Mouse (Mus musculus) limb, embryonic 11.5 days (tissue): ENCODE data around the gene Zc3h8. TPM values are rescaled to one million over a fixed set of nuclear protein-coding genes. Genes with fewer than 3 reads are reported as not detected.

Experiments used
- ATAC-seq: fragments of 200-750 bp; cut with Nextera tagmentation; 2 replicates; pipeline ENCODE4 v1.8.0; 2017; ENCODE audit warnings: low read depth; ENCODE audit not compliant: insufficient number of reproducible peaks, low FRiP score, low TSS enrichment
- DNase-seq: peaks from one replicate; pipeline ENCODE4 v3.0.0-alpha.2; 2015; ENCODE audit warnings: low spot score
- H3K27ac ChIP-seq: fragments of 300-500 bp; sonication (generic); replicated peaks from 2 replicates; pipeline ENCODE4 v1.5.1; 2014; ENCODE audit warnings: low read depth, mild to moderate bottlenecking, low read length
- H3K27me3 ChIP-seq: fragments of 300-500 bp; sonication (generic); 2 replicates; pipeline ENCODE4 v1.6.1; 2014; ENCODE audit warnings: mild to moderate bottlenecking, low read length, mixed read lengths; ENCODE audit not compliant: control insufficient read depth, insufficient read depth
- H3K36me3 ChIP-seq: fragments of 300-500 bp; sonication (generic); 2 replicates; pipeline ENCODE4 v1.6.1; 2014; ENCODE audit warnings: mild to moderate bottlenecking, low read length, moderate library complexity, mixed read lengths; ENCODE audit not compliant: control insufficient read depth, insufficient read depth
- H3K4me1 ChIP-seq: fragments of 300-500 bp; sonication (generic); 2 replicates; pipeline ENCODE4 v1.6.1; 2014; ENCODE audit warnings: low read length, mixed read lengths; ENCODE audit not compliant: control insufficient read depth, insufficient read depth
- H3K4me2 ChIP-seq: fragments of 300-500 bp; sonication (generic); 2 replicates; pipeline ENCODE4 v1.6.1; 2014; ENCODE audit warnings: low read depth, mild to moderate bottlenecking, moderate library complexity; ENCODE audit not compliant: severe bottlenecking
- H3K4me3 ChIP-seq: fragments of 300-500 bp; sonication (generic); 2 replicates; pipeline ENCODE4 v1.5.1; 2014; ENCODE audit warnings: low read depth, low read length
- H3K9ac ChIP-seq: fragments of 300-500 bp; sonication (generic); 2 replicates; pipeline ENCODE4 v1.6.1; 2014; ENCODE audit warnings: mild to moderate bottlenecking, low read length
- H3K9me3 ChIP-seq: fragments of 300-500 bp; sonication (generic); 2 replicates; pipeline ENCODE4 v1.6.1; 2016; ENCODE audit warnings: low read length; ENCODE audit not compliant: control insufficient read depth
- WGBS: fragments of 180-500 bp; shearing (Covaris S2); extraction: QIAGEN DNeasy Blood & Tissue Kit; methylation state at CpG from one replicate; pipeline ENCODE4 v1.1.7; 2014; 5-methylcytosine and 5-hydroxymethylcytosine counted together
- polyA plus RNA-seq: library from polyadenylated mRNA; unstranded; fragments of >200 nt; fragmentation: Nextera tagmentation; extraction: Ambion mirVana; gene quantifications from 2 replicates; pipeline ENCODE4 v1.2.1, GENCODE M21; 2014

Zc3h8 gene
- polyA plus RNA-seq, 1 experiment from 2014 or later = 8.5 TPM

GRCm38 (mm10) chr2:128916528-128916927 lies 27.3 kb downstream of the Zc3h8 start:
- no peaks in the 10 kb centered on the region for H3K27me3 ChIP-seq
- no peaks in the 10 kb centered on the region for H3K36me3 ChIP-seq
- DNase-seq (no peak), ATAC-seq (no peak)
- H3K9me3 ChIP-seq = no peaks in the 10 kb centered on the region
- H3K4me2 ChIP-seq = no peak overlapping the region
- H3K9ac ChIP-seq = no peak overlapping the region
- 84% methylated on average over 3 of the region's 3 CpGs for WGBS
- H3K4me1 ChIP-seq = no peaks in the 10 kb centered on the region
- no peak overlapping the region for H3K27ac ChIP-seq
- H3K4me3 ChIP-seq = no peak overlapping the region

- WGBS = 83% methylated on average over 4 of the region's 4 CpGs
- Histone ChIP-seq H3K27me3 (no peaks in the 10 kb centered on the region), H3K4me1 (no peaks in the 10 kb centered on the region), H3K9ac (no peak overlapping the region), H3K4me2 (no peak overlapping the region), H3K36me3 (no peaks in the 10 kb centered on the region), H3K4me3 (no peak overlapping the region), H3K9me3 (no peaks in the 10 kb centered on the region), H3K27ac (no peak overlapping the region)
- DNase-seq (no peak), ATAC-seq (no peak)
Observed at GRCm38 (mm10) chr2:128914978-128915377, 28.9 kb downstream of the Zc3h8 start.

GRCm38 (mm10) chr2:128903661-128904060 lies 40.2 kb downstream of the Zc3h8 start:
- no peak overlapping the region for H3K9ac ChIP-seq
- DNase-seq (no peak), ATAC-seq (no peak)
- H3K9me3 ChIP-seq = no peaks in the 10 kb centered on the region
- H3K4me1 ChIP-seq = no peaks in the 10 kb centered on the region
- no peaks in the 10 kb centered on the region for H3K36me3 ChIP-seq
- no peaks in the 10 kb centered on the region for H3K27me3 ChIP-seq
- H3K4me2 ChIP-seq = no peak overlapping the region
- WGBS = 86% methylated on average over 3 of the region's 3 CpGs
- H3K27ac ChIP-seq = no peak overlapping the region
- no peak overlapping the region for H3K4me3 ChIP-seq

GRCm38 (mm10) chr2:128902843-128903242 lies 41.0 kb downstream of the Zc3h8 start:
- WGBS = 85% methylated on average over 6 of the region's 6 CpGs
- no peak overlapping the region for H3K4me3 ChIP-seq
- no peaks in the 10 kb centered on the region for H3K27me3 ChIP-seq
- ATAC-seq (no peak), DNase-seq (no peak)
- H3K4me1 ChIP-seq = no peaks in the 10 kb centered on the region
- no peak overlapping the region for H3K9ac ChIP-seq
- H3K27ac ChIP-seq = no peak overlapping the region
- H3K4me2 ChIP-seq = no peak overlapping the region
- no peaks in the 10 kb centered on the region for H3K9me3 ChIP-seq
- no peaks in the 10 kb centered on the region for H3K36me3 ChIP-seq

GRCm38 (mm10) chr2:128892180-128892721 lies 51.6 kb downstream of the Zc3h8 start:
- DNase-seq (peak; percentile 44), ATAC-seq (0 out of 2 replicates have a peak, but pooled peaks have one; percentile 31)
- WGBS = 6% methylated on average over 31 of the region's 37 CpGs

GRCm38 (mm10) chr2:128890661-128891335 lies 53.1 kb downstream of the Zc3h8 start:
- Histone ChIP-seq H3K36me3 (no peaks in the 10 kb centered on the region), H3K4me2 (no peak overlapping the region), H3K9me3 (no peaks in the 10 kb centered on the region), H3K4me3 (no peak overlapping the region), H3K9ac (no peak overlapping the region), H3K27me3 (no peaks in the 10 kb centered on the region), H3K27ac (no peak overlapping the region), H3K4me1 (no peaks in the 10 kb centered on the region)
- WGBS = 87% methylated on average over 4 of the region's 4 CpGs
- no peak for ATAC-seq
- DNase-seq = no peak

More at GRCm38 (mm10) chr2:128892180-128892721, 51.6 kb downstream of the Zc3h8 start:
- Histone ChIP-seq H3K4me1 (no peaks in the 10 kb centered on the region), H3K9ac (0 out of 2 replicates have a peak overlapping the region, but pooled peaks have one; percentile 7), H3K4me2 (peak overlapping the region; percentile 57), H3K27ac (no peak overlapping the region), H3K36me3 (no peaks in the 10 kb centered on the region), H3K9me3 (no peaks in the 10 kb centered on the region), H3K4me3 (peak overlapping the region; percentile 24), H3K27me3 (no peaks in the 10 kb centered on the region)

GRCm38 (mm10) chr2:128887866-128888550 lies 55.9 kb downstream of the Zc3h8 start:
- ATAC-seq (no peak), DNase-seq (no peak)
- no peaks in the 10 kb centered on the region for H3K36me3 ChIP-seq
- H3K4me2 ChIP-seq = no peak overlapping the region
- no peaks in the 10 kb centered on the region for H3K27me3 ChIP-seq
- no peak overlapping the region for H3K27ac ChIP-seq
- no peaks in the 10 kb centered on the region for H3K4me1 ChIP-seq
- H3K9ac ChIP-seq = no peak overlapping the region
- H3K4me3 ChIP-seq = no peak overlapping the region
- no peaks in the 10 kb centered on the region for H3K9me3 ChIP-seq
- WGBS = 62% methylated on average over 6 of the region's 6 CpGs

GRCm38 (mm10) chr2:128885225-128885811 lies 58.6 kb downstream of the Zc3h8 start:
- DNase-seq = no peak
- Histone ChIP-seq H3K4me3 (no peak overlapping the region), H3K9ac (no peak overlapping the region), H3K4me1 (no peaks in the 10 kb centered on the region), H3K4me2 (no peak overlapping the region), H3K9me3 (no peaks in the 10 kb centered on the region), H3K27ac (no peak overlapping the region), H3K27me3 (no peaks in the 10 kb centered on the region), H3K36me3 (no peaks in the 10 kb centered on the region)
- no peak for ATAC-seq
- WGBS = 81% methylated on average over 8 of the region's 8 CpGs
